ENCODE assay signal across 26 mouse cellular contexts in genomic region chr3:79001754-79002153, GRCm38 (mm10).
"Had no signal": no experiment of that assay in that cellular context is flagged by ENCODE, and none has a peak within 500 bp of the region (broad histone marks: within the 10 kb centered on the region; RNA-seq: fewer than 3 reads in every experiment).

No protein-coding gene starts in this region.

- H3K9me3 ChIP-seq: heart, embryonic 10.5 days; heart, embryonic 13.5 days; heart, embryonic 15.5 days; hindbrain, embryonic 10.5 days; hindbrain, embryonic 12.5 days; intestine, embryonic 15.5 days; kidney, embryonic 15.5 days; limb, embryonic 10.5 days; limb, embryonic 12.5 days; liver, embryonic 13.5 days had no signal

- H3K27ac ChIP-seq: heart, embryonic 10.5 days; heart, embryonic 13.5 days; heart, embryonic 15.5 days; hindbrain, embryonic 10.5 days; hindbrain, embryonic 12.5 days; hindbrain, embryonic 14.5 days; intestine, embryonic 15.5 days; kidney, embryonic 15.5 days; kidney, postnatal 0 days; left cerebral cortex, adult 2 months; limb, embryonic 10.5 days; limb, embryonic 12.5 days; liver, embryonic 13.5 days had no signal

- H3K4me3 ChIP-seq: heart, embryonic 10.5 days; heart, embryonic 13.5 days; heart, embryonic 15.5 days; hindbrain, embryonic 10.5 days; hindbrain, embryonic 12.5 days; intestine, embryonic 15.5 days; kidney, embryonic 15.5 days; left cerebral cortex, adult 2 months; limb, embryonic 10.5 days; limb, embryonic 12.5 days; liver, embryonic 13.5 days had no signal

- ATAC-seq: hindbrain, embryonic 16.5 days; inflammation-experienced regulatory T-cells, adult 6 months; intestine, embryonic 15.5 days; intestine, postnatal 0 days had no signal

- DNase-seq: gastrocnemius, postnatal 14 days; gastrocnemius, postnatal 36 days; heart, postnatal 14 days; heart, postnatal 36 days; kidney, adult 18-20 months; kidney, adult 9 months; kidney, postnatal 14 days; kidney, postnatal 36 days; layer of hippocampus, adult 9-11 months; liver; liver, embryonic 13.5 days had no signal

- H3K4me1 ChIP-seq: heart, embryonic 10.5 days; heart, embryonic 13.5 days; heart, embryonic 15.5 days; hindbrain, embryonic 10.5 days; intestine, embryonic 15.5 days; kidney, embryonic 15.5 days; limb, embryonic 10.5 days; limb, embryonic 12.5 days; liver, embryonic 13.5 days had no signal

- H3K36me3 ChIP-seq: heart, embryonic 10.5 days; heart, embryonic 13.5 days; heart, embryonic 15.5 days; hindbrain, embryonic 10.5 days; hindbrain, embryonic 12.5 days; intestine, embryonic 15.5 days; kidney, embryonic 15.5 days; limb, embryonic 10.5 days; limb, embryonic 12.5 days; liver, embryonic 13.5 days had no signal

- H3K27me3 ChIP-seq: heart, embryonic 13.5 days; heart, embryonic 15.5 days; hindbrain, embryonic 12.5 days; intestine, embryonic 15.5 days; kidney, embryonic 15.5 days; limb, embryonic 12.5 days; liver, embryonic 13.5 days had no signal

- H3K9ac ChIP-seq: heart, embryonic 13.5 days; heart, embryonic 15.5 days; hindbrain, embryonic 12.5 days; hindbrain, embryonic 14.5 days; intestine, embryonic 15.5 days; kidney, embryonic 15.5 days; limb, embryonic 12.5 days; liver, embryonic 13.5 days had no signal
